Mouse (Mus musculus) macrophage (primary cell): ENCODE results near the gene 6030458C11Rik. TPM values are rescaled to one million over a fixed set of nuclear protein-coding genes. Genes with fewer than 3 reads are reported as not detected.

Source experiments
- H3K27ac ChIP-seq: fragments of 350-480 bp; formaldehyde crosslinking; 2 replicates; pipeline ENCODE4 v1.9.0; 2021
- H3K36me3 ChIP-seq: fragments of 350-480 bp; formaldehyde crosslinking; 2 replicates; pipeline ENCODE4 v1.9.0; 2021; ENCODE audit errors: inconsistent target
- H3K4me3 ChIP-seq: fragments of 350-480 bp; formaldehyde crosslinking; 2 replicates; pipeline ENCODE4 v1.9.0; 2021; ENCODE audit errors: inconsistent target
- H3K79me2 ChIP-seq: fragments of 350-480 bp; formaldehyde crosslinking; 2 replicates; pipeline ENCODE4 v1.9.0; 2021; ENCODE audit errors: inconsistent target
- WGBS: methylation state at CpG from one replicate; pipeline ENCODE4 v1.1.7; 2026; ENCODE audit warnings: inconsistent platforms; ENCODE audit not compliant: missing documents; 5-methylcytosine and 5-hydroxymethylcytosine counted together
- polyA plus RNA-seq: library from polyadenylated mRNA; stranded (reverse); fragments of 250-400 nt; gene quantifications from 3 replicates; pipeline ENCODE4 v1.2.4, GENCODE M21; 2018; ENCODE audit warnings: inconsistent platforms
- total RNA-seq, 78 experiments: library from RNA; depleted of rRNA; stranded (reverse); fragments of 250-400 nt; gene quantifications; 1 replicate in 9 of 78; 2 replicates in 24 of 78; 3 replicates in 43 of 78; 4 replicates in 2 of 78; pipeline ENCODE4 v1.2.4; 2018; ENCODE audit warnings: inconsistent platforms in 56 of 78

Gene 6030458C11Rik
- 10 to 100 TPM in 18 of 26 experiments, 1 to 10 TPM in 8; 5.1 to 48.5 (median 23.6) TPM for total RNA-seq (2018; cell fraction: chromatin; rRNA removed)
- 10 to 100 TPM in 23 of 26 experiments, 1 to 10 TPM in 3; 7.2 to 19.2 (median 15.1) TPM for total RNA-seq (2018; cell fraction: cytosol; rRNA removed)
- 10 to 100 TPM in 23 of 26 experiments, 1 to 10 TPM in 3; 7.0 to 53.4 (median 19.0) TPM for total RNA-seq (2018; cell fraction: nucleus; rRNA removed)
- polyA plus RNA-seq = 13.7 to 22.0 TPM (median 14.7 TPM) in 3 replicates

DNA sequence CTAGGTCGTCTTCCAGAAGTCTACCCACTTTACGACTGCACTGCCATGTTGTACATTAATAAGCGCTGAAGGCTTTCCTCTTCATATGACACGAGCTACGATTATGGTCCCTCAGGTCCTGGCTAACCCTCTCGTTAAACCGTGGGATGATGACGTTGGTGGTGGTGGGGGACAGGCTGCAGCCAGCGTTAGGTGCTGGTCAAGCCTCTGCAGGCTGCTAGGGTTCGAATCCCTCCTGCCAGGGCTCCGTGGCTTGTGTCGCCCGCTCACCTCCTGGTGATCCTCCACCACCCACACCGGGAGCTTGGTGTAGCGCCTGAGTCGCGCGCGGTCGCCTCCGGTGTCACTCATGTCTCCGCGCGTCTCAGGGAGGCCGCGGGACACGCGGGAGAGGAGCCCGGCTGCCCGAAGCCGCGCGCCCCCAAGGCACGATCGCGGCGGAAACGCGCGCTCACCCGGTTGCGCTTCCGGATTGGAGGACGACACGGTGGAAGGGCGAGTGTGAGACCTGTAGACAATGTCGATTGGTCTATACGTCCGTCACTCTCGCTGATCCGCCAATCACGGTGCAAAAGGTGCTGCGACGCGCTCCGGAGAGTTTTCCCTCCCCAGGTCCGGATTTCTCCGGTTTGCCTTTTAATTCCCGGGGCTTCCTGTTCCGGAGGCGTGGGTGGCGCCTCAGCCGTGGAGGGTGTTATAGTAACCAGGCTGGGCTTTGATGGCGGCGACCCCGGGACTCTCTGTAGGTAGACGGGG, at the start of gene 6030458C11Rik, which contains the start of gene Drosha:
Gene 6030458C11Rik, minus strand, starts transcription at position 453 of the 756 bp plus-strand sequence.
Gene Drosha, plus strand, starts transcription at position 619 of the 756 bp plus-strand sequence.
- H3K27ac ChIP-seq = peak within 1 kb of the TSS; percentile 24; the same call in 1 of the 2 replicates
- H3K4me3 ChIP-seq = peak within 1 kb of the TSS; percentile 80
- WGBS = under 1% methylated on average over 67 of the region's 67 CpGs
- H3K79me2 ChIP-seq = peaks cover 25% of the 10 kb centered on the region; the same call in 1 of the 2 replicates
- H3K36me3 ChIP-seq = peaks cover 37% of the 10 kb centered on the region; the same call in 1 of the 2 replicates

DNA sequence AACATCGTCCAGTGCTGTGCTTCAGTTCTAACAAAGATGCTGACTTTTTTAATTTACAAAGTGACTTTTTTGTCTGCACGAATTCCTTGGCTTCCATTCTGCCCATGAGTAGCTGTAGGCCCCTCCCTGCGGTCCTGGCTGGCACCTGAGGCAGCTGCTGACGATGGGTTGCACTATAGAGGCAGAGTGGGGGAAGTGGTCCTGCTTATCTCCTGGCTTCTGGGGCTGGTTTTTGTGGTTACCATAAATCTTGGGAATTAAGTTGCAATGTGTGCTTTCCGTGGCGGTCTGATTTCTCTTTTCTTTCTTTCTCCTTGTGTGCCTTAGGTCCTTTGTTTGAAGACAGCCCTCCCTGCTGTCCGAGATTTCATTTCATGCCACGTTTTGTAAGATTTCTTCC, 42.8 kb upstream of the 6030458C11Rik start:
- H3K27ac ChIP-seq = no peak overlapping the region
- H3K36me3 ChIP-seq = peaks cover 21% of the 10 kb centered on the region
- no peak overlapping the region for H3K4me3 ChIP-seq
- 30% methylated on average over 7 of the region's 8 CpGs for WGBS
- H3K79me2 ChIP-seq = no peaks in the 10 kb centered on the region

DNA sequence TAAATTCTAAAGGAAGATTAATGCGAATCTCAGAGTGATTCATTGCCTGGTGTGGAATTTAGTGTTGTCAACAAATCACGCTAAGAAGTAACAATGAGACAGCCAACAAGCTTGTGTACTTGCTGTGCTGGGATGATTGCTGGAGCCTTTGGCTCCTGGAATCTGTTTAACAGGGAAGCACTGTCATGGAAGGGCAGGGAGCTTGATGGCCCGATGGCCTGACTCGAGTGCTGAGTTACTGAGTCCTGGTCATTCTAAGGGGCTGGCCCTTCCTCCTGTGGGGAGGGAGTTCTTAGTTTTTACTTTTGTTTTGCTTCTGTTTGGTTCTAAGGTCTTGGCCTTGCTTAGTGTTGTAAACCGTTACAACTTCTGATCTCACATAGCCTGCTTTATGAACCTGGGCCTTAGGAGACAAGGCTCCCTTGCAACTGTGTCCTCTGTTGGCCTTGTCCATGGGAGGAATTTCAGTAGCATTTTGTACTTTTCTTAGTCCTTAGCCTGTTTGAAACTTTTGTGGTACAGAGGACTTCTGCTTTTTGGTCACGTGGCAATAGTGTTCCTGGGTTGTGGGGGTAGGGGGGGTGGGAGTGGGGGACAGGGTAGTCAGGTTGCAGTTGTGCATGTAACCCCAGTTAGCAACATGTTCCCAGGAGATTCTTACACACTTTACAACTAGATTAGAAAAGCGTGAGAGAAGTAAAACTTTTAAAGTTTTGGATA, 41.3 kb upstream of the 6030458C11Rik start:
- Histone ChIP-seq H3K27ac (peak overlapping the region; percentile 31), H3K79me2 (no peaks in the 10 kb centered on the region), H3K36me3 (peaks cover 30% of the 10 kb centered on the region), H3K4me3 (no peak overlapping the region)
- WGBS = 30% methylated on average over 7 of the region's 7 CpGs

DNA sequence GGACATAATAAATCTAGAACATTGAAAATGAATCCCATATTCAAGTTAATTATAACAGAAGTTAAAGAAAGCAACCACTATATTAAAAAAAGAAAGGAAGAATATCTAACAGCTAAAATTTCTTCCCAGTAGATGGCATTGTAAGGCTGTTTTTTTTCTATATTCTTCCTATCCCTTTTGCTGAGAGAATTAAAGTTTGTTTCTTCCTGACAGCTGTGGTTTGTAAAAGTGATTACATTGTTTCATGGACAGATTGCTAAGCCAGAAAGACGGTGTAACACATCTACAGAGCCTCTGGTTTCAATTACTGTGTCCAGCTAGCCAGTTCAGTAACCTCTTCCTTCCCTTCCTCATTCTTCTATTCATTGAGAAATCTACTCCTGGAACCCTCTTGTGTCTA, 39.2 kb upstream of the 6030458C11Rik start:
- H3K79me2 ChIP-seq = no peaks in the 10 kb centered on the region
- 64% methylated on average over 1 of the region's 1 CpGs for WGBS
- H3K27ac ChIP-seq = no peak overlapping the region
- no peak overlapping the region for H3K4me3 ChIP-seq
- H3K36me3 ChIP-seq = peaks cover 36% of the 10 kb centered on the region

DNA sequence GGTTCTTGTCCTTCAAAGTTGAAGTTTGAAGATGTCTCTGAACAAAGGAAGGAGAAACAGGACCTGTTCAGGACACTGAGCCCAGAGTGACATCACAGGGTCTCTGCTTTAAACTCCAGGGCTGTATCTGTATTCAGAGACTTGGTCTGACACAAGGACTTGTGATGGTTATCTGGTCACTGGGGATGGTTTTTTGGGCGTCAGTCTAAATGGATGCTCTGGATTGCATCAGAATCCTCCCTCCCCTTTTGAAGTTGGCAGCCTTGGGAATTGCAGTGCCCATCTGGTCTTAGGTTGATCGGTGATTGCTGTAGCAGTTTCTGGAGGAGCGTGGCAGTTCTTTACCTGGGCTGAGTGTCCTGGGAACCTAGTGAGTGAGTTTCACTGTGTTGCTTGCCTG, 37.6 kb upstream of the 6030458C11Rik start:
- no peak overlapping the region for H3K27ac ChIP-seq
- WGBS = 80% methylated on average over 3 of the region's 3 CpGs
- no peaks in the 10 kb centered on the region for H3K79me2 ChIP-seq
- no peak overlapping the region for H3K4me3 ChIP-seq
- H3K36me3 ChIP-seq = peaks cover 31% of the 10 kb centered on the region

DNA sequence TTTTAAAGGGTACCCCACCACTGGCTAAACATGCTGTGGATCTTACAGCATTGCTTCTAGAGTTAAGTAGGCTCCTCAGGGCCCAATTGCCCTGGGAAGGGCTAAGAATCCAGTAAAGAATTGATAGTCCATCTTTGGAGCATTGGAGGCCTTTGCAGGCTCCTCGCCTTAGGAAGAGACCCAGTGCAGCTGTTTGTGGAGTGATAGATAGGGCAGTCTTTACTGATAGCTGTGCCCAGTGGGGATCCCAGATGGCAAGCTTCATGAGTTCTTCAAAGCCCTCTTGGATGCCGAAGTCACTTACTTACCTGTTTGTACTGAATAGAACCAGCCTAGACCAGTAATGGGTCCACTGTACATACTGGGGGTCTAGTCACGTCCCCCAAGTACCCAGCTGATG, 34.2 kb upstream of the 6030458C11Rik start:
- Histone ChIP-seq H3K27ac (no peak overlapping the region), H3K79me2 (no peaks in the 10 kb centered on the region), H3K4me3 (no peak overlapping the region), H3K36me3 (peaks cover 52% of the 10 kb centered on the region)
- 94% methylated on average over 3 of the region's 3 CpGs for WGBS

DNA sequence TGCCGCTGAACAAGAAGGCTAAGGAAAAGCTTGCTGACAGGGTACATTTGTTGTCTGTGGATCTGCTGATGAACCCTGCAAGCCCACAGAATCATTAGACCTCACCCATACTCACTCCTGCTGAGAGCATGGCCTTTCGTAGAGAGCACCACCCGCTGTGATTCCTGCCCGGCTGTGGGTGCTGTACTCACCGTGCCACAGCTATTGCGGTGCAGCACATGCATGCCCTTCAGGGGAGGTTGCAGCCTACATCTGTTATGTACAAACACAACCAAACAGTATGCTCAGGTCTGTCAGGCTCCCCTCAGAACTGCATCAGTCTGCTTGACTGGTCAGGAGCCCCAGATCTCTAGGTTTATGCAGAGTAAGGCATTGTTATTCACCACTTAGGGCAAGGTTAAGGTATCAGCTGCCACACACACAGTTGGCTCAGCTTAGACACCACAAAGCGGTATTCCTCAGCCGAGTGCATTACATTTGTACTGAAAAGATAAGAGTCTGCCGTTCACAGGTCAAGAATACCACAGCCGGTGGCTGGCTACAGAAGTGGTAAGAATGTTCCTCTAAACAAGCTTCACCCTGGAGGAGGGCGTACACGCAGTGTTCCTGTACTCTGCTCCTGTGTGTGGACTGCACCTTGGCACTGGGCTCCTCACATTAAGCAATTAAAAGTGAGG, 33.5 kb upstream of the 6030458C11Rik start:
- H3K4me3 ChIP-seq = no peak overlapping the region
- no peaks in the 10 kb centered on the region for H3K79me2 ChIP-seq
- no peak overlapping the region for H3K27ac ChIP-seq
- peaks cover 58% of the 10 kb centered on the region for H3K36me3 ChIP-seq
- 92% methylated on average over 12 of the region's 12 CpGs for WGBS

DNA sequence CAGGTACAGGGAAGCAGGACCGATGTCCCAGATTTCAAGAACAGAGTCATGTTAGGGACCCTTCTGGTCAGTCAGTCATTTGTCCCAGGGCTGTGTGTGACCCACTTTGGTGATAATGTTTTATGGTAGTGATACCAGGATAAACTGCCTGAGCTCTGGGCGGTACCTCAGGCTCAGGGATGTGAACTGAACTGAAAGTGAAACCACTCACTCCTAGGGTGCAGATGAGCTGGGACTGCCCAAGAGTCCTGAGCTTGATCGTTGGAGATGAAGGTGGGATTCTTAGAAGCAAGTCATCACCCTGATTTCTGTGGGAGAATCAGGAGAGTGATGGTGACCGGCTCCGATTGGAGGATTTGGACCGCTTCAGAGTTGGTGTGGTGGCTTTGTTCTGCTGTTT, 32.3 kb upstream of the 6030458C11Rik start:
- no peak overlapping the region for H3K27ac ChIP-seq
- WGBS = 86% methylated on average over 6 of the region's 6 CpGs
- H3K36me3 ChIP-seq = peaks cover 57% of the 10 kb centered on the region
- H3K79me2 ChIP-seq = no peaks in the 10 kb centered on the region
- H3K4me3 ChIP-seq = no peak overlapping the region

DNA sequence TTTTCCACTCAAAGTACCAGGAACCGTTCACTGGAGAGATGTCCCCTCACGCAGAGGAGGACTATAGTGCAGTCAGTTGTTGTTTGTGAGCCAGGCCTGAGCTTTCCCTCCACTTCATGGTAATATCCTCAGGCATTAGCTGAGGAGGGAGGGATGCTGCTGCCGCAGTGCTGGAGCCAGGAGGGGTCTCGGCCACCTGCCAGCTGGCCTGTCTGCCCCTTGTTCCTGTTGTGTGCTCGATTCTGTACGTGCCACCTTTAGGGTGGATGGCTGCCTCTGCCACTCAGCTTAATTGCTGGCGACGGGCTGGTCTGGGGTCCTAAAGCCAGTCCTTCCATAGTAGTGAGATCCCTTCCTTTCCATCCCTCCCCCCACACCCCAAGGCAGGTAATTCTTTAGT, 29.0 kb upstream of the 6030458C11Rik start:
- Histone ChIP-seq H3K4me3 (no peak overlapping the region), H3K79me2 (no peaks in the 10 kb centered on the region), H3K27ac (no peak overlapping the region), H3K36me3 (peaks cover 65% of the 10 kb centered on the region)
- 95% methylated on average over 7 of the region's 8 CpGs for WGBS

DNA sequence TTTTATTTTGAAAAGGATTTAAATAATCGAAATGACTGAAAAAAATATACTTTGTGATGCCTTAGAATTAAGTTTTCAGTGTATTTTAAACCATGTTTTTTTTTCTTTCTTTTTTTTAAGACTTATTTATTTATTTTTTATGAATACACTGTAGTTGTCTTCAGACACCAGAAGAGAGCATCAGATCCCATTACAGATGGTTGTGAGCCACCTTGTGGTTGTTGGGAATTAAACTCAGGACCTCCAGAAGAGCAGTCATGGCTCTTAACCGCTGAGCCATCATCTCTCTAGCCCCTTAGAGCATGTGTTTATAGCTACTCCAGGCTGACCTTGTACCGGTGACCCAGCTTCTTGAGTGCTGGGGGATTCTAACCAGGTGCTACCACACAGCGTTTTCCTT, 24.9 kb upstream of the 6030458C11Rik start:
- 76% methylated on average over 4 of the region's 4 CpGs for WGBS
- Histone ChIP-seq H3K36me3 (peaks cover 76% of the 10 kb centered on the region), H3K79me2 (no peaks in the 10 kb centered on the region), H3K27ac (no peak overlapping the region), H3K4me3 (no peak overlapping the region)

DNA sequence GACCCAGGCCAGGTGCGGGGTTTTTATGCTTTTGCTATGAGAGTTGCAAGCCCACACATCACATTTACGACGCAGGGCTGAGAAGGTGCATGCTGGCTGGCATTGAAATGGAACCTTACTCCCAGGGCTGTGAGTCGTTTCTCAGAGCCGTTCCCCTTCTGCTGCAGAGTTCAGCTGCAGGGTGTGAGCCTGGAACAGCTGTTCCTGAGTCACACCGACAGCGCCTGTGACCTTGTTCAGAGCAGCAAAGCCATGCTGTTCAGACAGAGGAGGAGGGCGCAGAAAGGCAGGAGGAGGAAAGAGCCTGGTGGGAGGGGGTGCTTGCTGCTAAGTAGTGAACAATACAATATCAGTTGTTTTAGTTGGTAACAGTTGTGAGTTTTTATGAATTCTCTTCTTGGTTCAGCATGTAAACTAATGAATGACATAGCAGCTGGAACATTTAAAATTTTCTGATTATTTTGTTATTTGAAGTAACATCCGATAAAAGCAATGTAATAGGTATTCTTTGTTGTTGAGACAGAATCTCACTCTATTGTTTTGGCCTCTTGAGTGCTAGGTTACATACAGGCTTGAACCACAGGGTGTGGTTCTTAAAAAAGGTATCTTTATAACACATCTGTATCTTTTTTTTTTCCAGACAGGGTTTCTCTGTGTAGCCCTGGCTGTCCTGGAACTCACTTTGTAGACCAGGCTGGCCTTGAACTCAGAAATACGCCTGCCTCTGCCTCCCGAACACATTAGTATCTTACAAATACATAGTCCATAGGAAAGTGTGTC, 23.9 kb upstream of the 6030458C11Rik start:
- Histone ChIP-seq H3K79me2 (no peaks in the 10 kb centered on the region), H3K4me3 (no peak overlapping the region), H3K27ac (no peak overlapping the region), H3K36me3 (peaks cover 75% of the 10 kb centered on the region)
- WGBS = 91% methylated on average over 11 of the region's 11 CpGs

DNA sequence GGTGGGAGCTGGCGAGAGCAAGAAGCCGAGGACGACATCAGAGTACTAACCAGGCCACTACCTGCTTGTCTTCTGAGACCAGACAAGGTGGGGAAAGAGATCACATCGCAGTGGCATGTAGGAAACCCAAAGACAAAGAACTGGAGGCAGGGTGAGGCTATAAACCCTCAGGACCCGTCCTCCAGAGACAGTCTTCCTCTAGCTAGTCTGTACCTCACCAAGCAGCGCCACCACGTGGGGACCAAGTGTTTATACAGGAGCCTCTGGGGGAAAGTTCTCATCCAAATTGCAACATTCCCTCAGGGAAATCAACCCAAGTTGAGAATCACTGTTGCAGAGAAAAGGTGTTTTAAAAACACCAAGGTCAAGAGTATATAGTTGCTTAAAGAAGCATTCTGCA, 18.4 kb upstream of the 6030458C11Rik start:
- Histone ChIP-seq H3K4me3 (no peak overlapping the region), H3K27ac (no peak overlapping the region), H3K36me3 (peaks cover 54% of the 10 kb centered on the region), H3K79me2 (no peaks in the 10 kb centered on the region)
- 72% methylated on average over 7 of the region's 7 CpGs for WGBS

DNA sequence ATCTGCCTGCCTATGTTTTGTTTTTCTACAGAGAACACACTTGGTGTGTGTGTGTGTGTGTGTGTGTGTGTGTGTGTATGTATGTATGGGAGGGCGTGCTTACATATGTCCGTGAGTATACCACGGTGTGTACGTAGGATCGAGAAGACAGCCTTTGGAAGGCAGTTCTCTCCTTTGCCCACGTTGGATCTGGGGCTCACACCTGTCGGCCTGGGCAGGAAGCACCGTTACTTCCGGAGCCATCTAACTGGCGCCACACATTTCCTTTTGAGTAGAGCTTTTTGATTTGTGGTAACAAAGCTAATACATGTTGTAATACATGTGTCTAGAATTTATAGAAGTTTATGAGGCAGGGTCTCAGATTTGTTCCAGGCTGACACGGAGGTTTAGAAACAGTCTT, 16.3 kb upstream of the 6030458C11Rik start:
- peaks cover 47% of the 10 kb centered on the region; the same call in 1 of the 2 replicates for H3K36me3 ChIP-seq
- 52% methylated on average over 11 of the region's 11 CpGs for WGBS
- H3K27ac ChIP-seq = no peak overlapping the region
- H3K4me3 ChIP-seq = no peak overlapping the region
- H3K79me2 ChIP-seq = no peaks in the 10 kb centered on the region

DNA sequence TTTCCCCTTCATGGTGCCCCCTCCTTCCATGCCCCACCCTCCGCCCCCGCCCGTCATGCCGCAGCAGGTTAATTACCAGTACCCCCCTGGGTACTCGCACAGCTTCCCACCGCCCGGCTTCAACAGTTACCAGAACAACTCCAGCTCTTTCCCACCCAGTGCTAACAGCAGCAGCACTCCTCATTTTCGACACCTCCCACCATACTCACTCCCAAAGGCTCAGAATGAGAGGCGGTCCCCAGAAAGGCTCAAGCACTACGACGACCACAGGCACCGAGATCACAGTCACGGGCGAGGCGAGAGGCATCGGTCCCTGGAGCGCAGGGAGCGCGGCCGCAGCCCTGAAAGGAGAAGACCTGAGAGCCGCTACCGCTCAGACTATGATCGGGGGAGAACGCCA, 9.8 kb upstream of the 6030458C11Rik start:
- H3K4me3 ChIP-seq = no peak overlapping the region
- H3K36me3 ChIP-seq = peaks cover 40% of the 10 kb centered on the region
- no peak overlapping the region for H3K27ac ChIP-seq
- no peaks in the 10 kb centered on the region for H3K79me2 ChIP-seq
- 96% methylated on average over 21 of the region's 24 CpGs for WGBS
